Mouse (Mus musculus) splenic B cell, adult 2 months (primary cell): ENCODE measurements around the gene Kif22.
A peak's percentile ranks its signal among the peaks of the same experiment; 100 is the strongest.

Experiments used
- DNase-seq: peaks from one replicate; pipeline ENCODE4 v3.0.0-alpha.2; 2011; ENCODE audit warnings: low read depth, low spot score
- H3K27me3 ChIP-seq: 2 replicates; pipeline ENCODE4 v1.6.1; 2012; ENCODE audit warnings: mild to moderate bottlenecking, low read length, moderate library complexity, mixed read lengths; ENCODE audit not compliant: control insufficient read depth, poor library complexity, insufficient read depth, severe bottlenecking
- H3K36me3 ChIP-seq: 2 replicates; pipeline ENCODE4 v1.6.1; 2012; ENCODE audit warnings: mild to moderate bottlenecking, low read length, moderate library complexity, mixed read lengths; ENCODE audit not compliant: control insufficient read depth, poor library complexity, insufficient read depth, severe bottlenecking

Gene Kif22

GRCm38 (mm10) chr7:127016481-127016485, 26.0 kb downstream of the Kif22 start, which contains the start of gene Pagr1b:
TSS of gene Pagr1b (minus strand) at chr7:127016484.
- no peak for DNase-seq
- Histone ChIP-seq H3K27me3 (no peaks in the 10 kb centered on the region), H3K36me3 (no peaks in the 10 kb centered on the region; the same call in 1 of the 2 replicates)

GRCm38 (mm10) chr7:127016081-127016480, 26.2 kb downstream of the Kif22 start:
- Histone ChIP-seq H3K27me3 (no peaks in the 10 kb centered on the region), H3K36me3 (no peaks in the 10 kb centered on the region; the same call in 1 of the 2 replicates)
- peak; percentile 46 for DNase-seq

- no peak for DNase-seq
- H3K27me3 ChIP-seq: no peaks in the 10 kb centered on the region
- no peaks in the 10 kb centered on the region; the same call in 1 of the 2 replicates for H3K36me3 ChIP-seq
Measured at GRCm38 (mm10) chr7:127014993-127015392, 27.3 kb downstream of the Kif22 start.

GRCm38 (mm10) chr7:127014320-127014719, 28.0 kb downstream of the Kif22 start, which contains the start of gene Mvp:
TSS of gene Mvp (minus strand) at chr7:127014621.
- Histone ChIP-seq H3K36me3 (no peaks in the 10 kb centered on the region; the same call in 1 of the 2 replicates), H3K27me3 (no peaks in the 10 kb centered on the region)
- DNase-seq: peak; percentile 75

GRCm38 (mm10) chr7:127013385-127013784, 28.9 kb downstream of the Kif22 start:
- no peak for DNase-seq
- Histone ChIP-seq H3K36me3 (no peaks in the 10 kb centered on the region; the same call in 1 of the 2 replicates), H3K27me3 (no peaks in the 10 kb centered on the region)

DNA sequence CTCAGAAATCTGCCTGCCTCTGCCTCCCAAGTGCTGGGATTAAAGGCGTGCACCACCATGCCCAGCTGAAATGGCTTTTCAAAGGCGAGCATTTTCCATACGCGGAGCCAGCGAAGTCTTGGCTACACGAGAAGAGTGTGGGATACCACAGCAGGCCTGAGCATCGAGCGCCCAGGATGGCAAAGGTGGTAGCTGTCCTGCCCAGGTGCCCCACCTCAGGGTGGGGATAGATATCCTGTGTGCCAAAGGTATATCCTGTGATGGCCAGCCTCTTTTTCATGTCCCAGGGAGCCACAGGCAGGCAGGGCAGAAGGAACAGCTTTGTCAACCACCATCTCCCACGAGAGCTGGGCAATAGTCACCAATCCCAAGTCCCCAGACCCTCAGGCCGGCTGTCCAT, 29.4 kb downstream of the Kif22 start:
- no peaks in the 10 kb centered on the region for H3K27me3 ChIP-seq
- no peaks in the 10 kb centered on the region; the same call in 1 of the 2 replicates for H3K36me3 ChIP-seq
- DNase-seq: no peak

DNA sequence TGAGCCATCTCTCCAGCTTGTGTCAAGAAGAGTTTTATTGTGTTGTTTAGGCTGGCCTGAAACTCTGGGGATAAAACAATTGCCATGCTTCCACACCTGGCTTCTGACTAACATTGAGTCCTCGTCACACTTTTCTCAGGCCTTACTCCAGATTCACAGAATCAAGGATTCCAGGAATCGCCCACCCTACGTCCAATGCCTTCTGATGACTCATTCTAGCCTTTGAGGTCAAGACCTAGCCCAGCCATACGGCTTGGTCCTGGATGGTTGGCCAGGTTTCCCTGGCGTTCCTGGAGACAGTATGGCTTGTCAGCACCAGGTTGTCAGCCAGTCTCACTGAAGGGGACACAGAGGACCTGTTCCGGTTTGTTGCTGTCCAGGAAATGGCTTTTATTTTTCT, 29.9 kb downstream of the Kif22 start:
- no peaks in the 10 kb centered on the region; the same call in 1 of the 2 replicates for H3K36me3 ChIP-seq
- H3K27me3 ChIP-seq: no peaks in the 10 kb centered on the region
- DNase-seq: no peak

- Histone ChIP-seq H3K27me3 (no peaks in the 10 kb centered on the region), H3K36me3 (no peaks in the 10 kb centered on the region; the same call in 1 of the 2 replicates)
- DNase-seq: no peak
Measured at GRCm38 (mm10) chr7:127011717-127012116, 30.6 kb downstream of the Kif22 start.

GRCm38 (mm10) chr7:127011051-127011450, 31.2 kb downstream of the Kif22 start:
- no peaks in the 10 kb centered on the region; the same call in 1 of the 2 replicates for H3K36me3 ChIP-seq

DNA sequence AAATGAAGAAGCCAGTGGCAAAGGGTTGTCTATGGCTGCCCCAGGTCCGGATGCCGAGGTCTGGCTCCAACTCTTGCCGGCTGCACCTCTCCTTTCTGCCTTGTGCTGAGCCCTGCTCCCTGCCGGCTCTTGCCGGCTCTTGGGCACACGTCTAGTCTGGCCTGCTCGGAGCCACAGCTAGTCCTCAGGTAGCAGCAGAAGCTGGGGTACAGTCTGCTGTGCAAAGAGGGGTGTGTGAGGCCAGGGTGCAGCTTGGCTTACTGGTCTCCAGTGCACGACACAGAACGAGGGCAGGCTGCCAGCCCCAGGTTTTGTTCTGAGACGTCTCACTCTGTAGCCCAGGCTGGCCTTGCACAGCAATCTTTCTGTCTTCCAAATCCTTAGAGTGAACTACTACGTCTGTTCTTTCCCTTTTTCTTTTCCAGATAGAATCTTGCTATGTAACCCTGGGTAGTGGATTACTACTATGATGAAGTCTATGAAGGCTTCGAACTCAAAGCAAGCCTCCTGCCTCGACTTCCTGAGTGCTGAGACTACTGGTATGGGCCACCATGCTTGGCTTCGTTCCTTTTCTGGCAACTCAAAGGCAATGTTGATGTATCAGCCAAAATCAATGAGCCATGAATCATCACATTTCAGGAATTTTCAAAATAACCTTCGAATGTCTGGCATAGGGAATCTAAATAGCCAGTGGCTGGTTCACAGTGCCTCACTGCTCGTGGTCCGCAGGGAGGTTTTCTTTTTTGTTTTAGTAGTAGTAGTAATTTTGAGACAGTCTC, 32.8 kb downstream of the Kif22 start:
- DNase-seq: no peak
- H3K27me3 ChIP-seq: no peaks in the 10 kb centered on the region
- H3K36me3 ChIP-seq: no peaks in the 10 kb centered on the region

More at GRCm38 (mm10) chr7:127011051-127011450, 31.2 kb downstream of the Kif22 start:
- no peak for DNase-seq
- H3K27me3 ChIP-seq: no peaks in the 10 kb centered on the region

- peak; percentile 48 for DNase-seq
- Histone ChIP-seq H3K27me3 (no peaks in the 10 kb centered on the region), H3K36me3 (no peaks in the 10 kb centered on the region)
Measured at GRCm38 (mm10) chr7:127008239-127009019, 33.8 kb downstream of the Kif22 start.

- DNase-seq: no peak
- H3K36me3 ChIP-seq: no peaks in the 10 kb centered on the region
- H3K27me3 ChIP-seq: no peaks in the 10 kb centered on the region
Measured at GRCm38 (mm10) chr7:127007313-127008024, 34.8 kb downstream of the Kif22 start.

GRCm38 (mm10) chr7:127004122-127004875, 38.0 kb downstream of the Kif22 start:
- no peaks in the 10 kb centered on the region for H3K27me3 ChIP-seq
- no peak for DNase-seq
- H3K36me3 ChIP-seq: 0 out of 2 replicates have a peak, but pooled peaks cover 4% of the 10 kb centered on the region

GRCm38 (mm10) chr7:127003620-127004019, 38.7 kb downstream of the Kif22 start:
- 0 out of 2 replicates have a peak, but pooled peaks cover 4% of the 10 kb centered on the region for H3K36me3 ChIP-seq
- DNase-seq: no peak
- no peaks in the 10 kb centered on the region for H3K27me3 ChIP-seq
